Mouse (Mus musculus): ENCODE data around the gene Cox8c. TPM values are rescaled to one million over a fixed set of nuclear protein-coding genes. Genes with fewer than 3 reads are reported as not detected.

Gene Cox8c
- polyA plus RNA-seq, 1 experiment from 2014 or later = not detected

DNA sequence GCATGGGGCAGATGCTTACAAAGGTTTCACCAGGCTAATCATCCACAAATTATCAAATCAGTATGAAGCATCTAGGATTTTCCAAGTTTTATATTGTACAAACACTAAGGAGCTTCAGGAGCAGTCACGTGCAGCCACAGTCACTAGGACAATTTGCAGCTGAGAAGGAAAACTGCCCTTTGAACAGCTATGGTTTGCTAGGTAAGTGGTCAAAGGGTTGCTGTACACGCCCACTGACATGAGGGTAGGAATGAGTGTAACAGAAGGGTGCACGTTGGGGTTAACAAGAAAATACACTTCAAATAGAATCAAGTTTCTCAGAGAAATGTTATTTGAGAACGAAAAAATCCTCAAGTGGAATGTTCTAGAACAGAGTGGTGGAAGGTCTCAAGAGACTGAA, 30.6 kb downstream of the Cox8c start:
- Histone ChIP-seq H3K9me3 (no peaks in the 10 kb centered on the region), H3K27me3 (no peaks in the 10 kb centered on the region), H3K36me3 (no peaks in the 10 kb centered on the region), H3K4me3 (no peak overlapping the region), H3K4me1 (replicated peaks) (no peaks in the 10 kb centered on the region), H3K4me2 (no peak overlapping the region), H3K9ac (no peak overlapping the region), H3K27ac (replicated peaks) (no peak overlapping the region)
- WGBS = 82% methylated on average over 4 of the region's 4 CpGs
- no peak for ATAC-seq (ENCODE audit: low FRiP score, low read depth)

DNA sequence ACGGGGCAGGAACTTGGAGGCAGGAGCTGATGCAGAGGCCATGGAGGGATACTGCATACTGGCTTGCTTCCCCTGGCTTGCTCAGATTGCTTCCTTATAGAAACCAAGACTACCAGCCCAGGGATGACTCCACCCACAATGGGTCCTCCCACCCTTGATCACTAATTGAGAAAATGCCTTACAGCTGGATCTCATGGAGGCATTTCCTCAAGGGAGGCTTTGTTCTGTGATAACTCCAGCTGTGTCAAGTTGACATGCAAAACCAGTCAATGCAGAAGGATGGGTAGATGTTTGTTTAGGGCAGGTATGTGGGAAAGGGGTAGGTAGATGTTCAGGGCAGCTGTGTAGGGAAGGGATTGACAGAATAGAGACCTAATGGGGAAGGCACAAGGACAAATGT, 31.2 kb downstream of the Cox8c start:
- H3K4me3 ChIP-seq = no peak overlapping the region
- H3K9me3 ChIP-seq = no peaks in the 10 kb centered on the region
- 96% methylated on average over 1 of the region's 1 CpGs for WGBS
- H3K27me3 ChIP-seq = no peaks in the 10 kb centered on the region
- no peak overlapping the region for H3K9ac ChIP-seq
- no peaks in the 10 kb centered on the region for H3K36me3 ChIP-seq
- no peaks in the 10 kb centered on the region for H3K4me1 ChIP-seq (replicated peaks)
- no peak overlapping the region for H3K4me2 ChIP-seq
- H3K27ac ChIP-seq (replicated peaks) = no peak overlapping the region
- no peak for ATAC-seq (ENCODE audit: low FRiP score, low read depth)

DNA sequence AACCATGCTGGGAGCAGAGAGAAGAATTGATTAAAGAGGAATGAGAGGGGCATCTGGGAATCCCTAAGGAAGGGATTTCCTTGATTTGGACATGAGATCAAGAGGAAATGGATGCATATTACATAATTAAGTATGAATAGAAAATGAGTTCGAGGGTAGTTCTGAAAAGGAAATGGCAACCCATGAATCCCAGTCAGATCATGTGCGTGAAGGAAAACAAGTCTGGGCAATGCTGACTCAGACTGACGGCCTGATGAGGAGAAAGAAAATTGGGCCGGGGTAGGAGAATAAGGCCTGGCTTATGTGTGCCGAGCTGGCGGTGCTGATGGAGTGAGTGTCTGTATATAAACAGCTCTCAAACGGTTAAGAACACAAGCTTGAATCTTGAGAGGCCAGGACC, 31.7 kb downstream of the Cox8c start:
- Histone ChIP-seq H3K4me3 (no peak overlapping the region), H3K36me3 (no peaks in the 10 kb centered on the region), H3K4me2 (no peak overlapping the region), H3K27me3 (no peaks in the 10 kb centered on the region), H3K27ac (replicated peaks) (no peak overlapping the region), H3K9me3 (no peaks in the 10 kb centered on the region), H3K9ac (no peak overlapping the region), H3K4me1 (replicated peaks) (no peaks in the 10 kb centered on the region)
- 94% methylated on average over 7 of the region's 7 CpGs for WGBS
- no peak for ATAC-seq (ENCODE audit: low FRiP score, low read depth)

DNA sequence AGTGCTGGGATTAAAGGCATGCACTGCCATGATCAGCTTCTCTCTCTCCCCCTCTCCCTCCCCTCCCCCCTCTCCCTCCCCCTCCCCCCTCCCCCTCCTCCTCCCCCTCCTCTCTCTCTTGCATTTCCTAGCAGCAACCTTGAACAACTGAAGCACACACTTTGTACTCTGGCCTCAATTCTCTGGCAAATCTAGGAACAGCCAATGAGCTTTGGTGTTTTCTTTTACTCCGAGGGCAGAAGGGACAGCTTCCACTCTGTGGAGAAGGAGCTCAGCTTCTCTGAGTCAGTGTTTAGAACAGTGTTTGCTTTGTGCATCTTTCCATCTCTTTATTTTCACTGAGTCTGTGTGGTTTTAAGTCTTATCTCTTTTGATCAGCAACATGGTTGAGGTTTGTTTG, 36.8 kb downstream of the Cox8c start:
- WGBS = 33% methylated on average over 1 of the region's 1 CpGs
- Histone ChIP-seq H3K9ac (no peak overlapping the region), H3K4me1 (replicated peaks) (no peaks in the 10 kb centered on the region), H3K27ac (replicated peaks) (no peak overlapping the region), H3K4me2 (no peak overlapping the region), H3K4me3 (no peak overlapping the region), H3K27me3 (no peaks in the 10 kb centered on the region), H3K9me3 (no peaks in the 10 kb centered on the region), H3K36me3 (no peaks in the 10 kb centered on the region)
- ATAC-seq (ENCODE audit: low FRiP score, low read depth) = no peak

DNA sequence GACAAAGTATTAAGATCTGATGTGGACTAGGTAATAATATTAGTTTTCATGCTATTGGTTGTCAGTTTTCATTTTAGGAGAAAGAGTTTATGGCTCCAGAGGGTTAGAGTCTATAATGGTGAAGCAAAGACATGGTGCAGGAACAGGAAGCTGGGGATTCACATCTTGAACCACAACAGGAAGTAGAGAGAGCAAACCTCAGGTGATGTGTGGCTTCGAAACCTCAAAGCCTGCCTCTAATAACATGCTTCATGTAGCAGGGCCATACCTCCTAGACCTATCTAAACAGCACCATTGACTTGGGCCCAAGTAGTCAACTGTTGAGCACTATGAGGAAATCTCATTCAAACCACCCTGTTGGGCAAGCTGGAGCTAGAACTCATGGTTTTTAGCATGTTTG, 46.5 kb downstream of the Cox8c start:
- Histone ChIP-seq H3K4me1 (replicated peaks) (peaks cover 13% of the 10 kb centered on the region), H3K27ac (replicated peaks) (no peak overlapping the region), H3K36me3 (no peaks in the 10 kb centered on the region), H3K4me2 (no peak overlapping the region), H3K4me3 (no peak overlapping the region), H3K9ac (no peak overlapping the region), H3K27me3 (no peaks in the 10 kb centered on the region), H3K9me3 (no peaks in the 10 kb centered on the region)
- WGBS = 92% methylated on average over 1 of the region's 1 CpGs
- no peak for ATAC-seq (ENCODE audit: low FRiP score, low read depth)

DNA sequence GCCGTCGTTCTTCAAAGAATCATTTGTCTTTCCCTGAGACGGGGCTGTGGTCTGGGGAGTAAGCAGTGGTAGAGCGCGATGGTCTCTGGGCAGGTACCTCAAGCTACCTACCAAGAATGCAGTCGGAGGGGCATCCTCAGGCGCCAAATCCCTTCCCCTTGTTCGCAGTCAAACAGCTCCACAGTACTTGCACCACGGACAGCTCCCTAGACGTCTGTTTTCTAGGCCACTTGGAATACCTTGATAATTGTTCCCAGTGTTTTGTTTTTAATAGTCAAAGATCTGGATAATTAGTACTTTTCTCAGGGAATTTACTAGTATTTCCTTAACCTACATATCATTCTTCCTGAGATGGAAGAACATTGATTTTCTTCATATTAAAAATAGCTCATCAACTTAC, 48.7 kb downstream of the Cox8c start:
- Histone ChIP-seq H3K4me3 (peak overlapping the region; percentile 69), H3K27ac (replicated peaks) (no peak overlapping the region), H3K36me3 (no peaks in the 10 kb centered on the region), H3K4me1 (replicated peaks) (peaks cover 36% of the 10 kb centered on the region), H3K9ac (no peak overlapping the region), H3K27me3 (no peaks in the 10 kb centered on the region), H3K9me3 (no peaks in the 10 kb centered on the region), H3K4me2 (peak overlapping the region; percentile 66)
- WGBS = 29% methylated on average over 10 of the region's 10 CpGs
- no peak for ATAC-seq (ENCODE audit: low FRiP score, low read depth)

DNA sequence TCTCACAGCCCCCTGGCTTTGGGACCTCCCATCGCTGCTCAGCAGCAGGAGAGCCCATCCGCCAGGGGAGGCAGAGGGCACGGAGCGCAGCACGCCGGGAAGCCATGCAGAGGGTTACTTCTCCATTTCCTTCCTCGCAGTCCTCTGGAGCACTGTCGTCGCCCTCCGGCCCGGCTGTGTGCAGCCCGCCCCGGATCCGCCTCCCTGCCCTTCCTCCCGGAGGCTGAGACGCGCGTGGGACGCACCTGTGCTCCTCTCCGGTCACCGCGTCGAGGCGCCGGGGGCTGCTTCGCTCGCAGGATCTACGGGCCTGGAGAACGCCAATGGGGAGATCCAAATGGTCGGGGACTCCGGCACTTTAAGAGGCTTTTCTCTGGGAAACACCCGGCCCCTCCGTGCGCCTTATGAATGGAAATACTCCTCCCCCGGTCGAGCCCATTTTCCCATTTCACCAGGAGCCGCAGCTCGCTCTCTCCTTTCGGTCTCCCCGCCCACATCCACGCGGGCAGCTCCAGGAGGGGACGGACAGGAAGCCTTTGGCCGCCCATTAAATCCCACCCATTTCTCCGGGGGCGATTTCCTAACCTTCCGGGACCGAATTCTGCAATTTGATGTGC, 49.8 kb downstream of the Cox8c start, which contains the start of gene Unc79:
Unc79 (plus strand) TSS at position 82 of the 617 bp plus-strand sequence.
- Histone ChIP-seq H3K4me1 (replicated peaks) (peaks cover 44% of the 10 kb centered on the region), H3K4me2 (peak within 1 kb of the TSS; percentile 66), H3K9me3 (no peaks in the 10 kb centered on the region), H3K4me3 (peak within 1 kb of the TSS; percentile 69), H3K36me3 (no peaks in the 10 kb centered on the region), H3K9ac (peak within 1 kb of the TSS; percentile 74), H3K27ac (replicated peaks) (peak within 1 kb of the TSS; percentile 98), H3K27me3 (no peaks in the 10 kb centered on the region)
- ATAC-seq (ENCODE audit: low FRiP score, low read depth) = peak; percentile 88
- WGBS = under 1% methylated on average over 48 of the region's 48 CpGs

DNA sequence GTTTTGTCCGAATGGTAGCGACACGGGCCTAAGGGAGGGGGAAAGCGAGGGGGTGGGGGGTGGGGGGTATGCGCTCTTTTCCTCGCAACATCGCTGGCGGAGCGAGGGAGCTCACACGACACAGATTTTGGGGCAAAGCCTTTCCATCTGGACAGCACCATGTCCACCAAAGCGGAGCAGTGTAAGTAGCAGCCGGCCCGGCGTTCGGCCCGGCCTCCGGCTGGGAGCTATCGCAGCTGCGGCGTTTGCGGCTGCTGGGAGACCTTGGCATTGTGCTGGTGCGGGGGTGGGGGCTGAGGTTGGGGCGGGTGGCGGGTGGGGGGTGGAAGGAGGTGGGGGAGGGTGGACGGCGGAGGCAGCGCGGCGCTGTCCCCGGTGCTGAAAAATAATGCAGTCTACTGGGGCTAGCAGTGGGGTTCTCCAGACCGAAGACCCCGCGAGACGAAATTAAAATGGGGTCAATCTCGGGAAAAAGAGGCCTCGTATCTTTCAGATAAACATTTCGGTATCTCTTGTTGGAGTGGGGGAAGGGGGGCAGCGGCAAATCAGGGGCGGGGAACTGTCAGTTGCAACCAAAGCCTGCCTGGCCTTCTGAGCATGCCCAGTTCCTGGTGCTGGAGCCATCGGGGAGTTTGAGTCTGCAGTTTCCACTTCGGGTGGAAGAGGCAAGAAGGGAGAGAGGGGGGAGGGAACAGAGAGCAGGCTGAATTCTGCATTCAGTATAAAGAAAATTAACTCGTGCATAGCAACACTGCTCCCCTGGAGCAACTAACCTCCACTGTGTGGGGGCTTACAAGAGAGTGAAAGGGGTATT, 50.5 kb downstream of the Cox8c start:
- H3K4me3 ChIP-seq = peak overlapping the region; percentile 69
- peak overlapping the region; percentile 66 for H3K4me2 ChIP-seq
- under 1% methylated on average over 40 of the region's 42 CpGs for WGBS
- peak; percentile 80 for ATAC-seq (ENCODE audit: low FRiP score, low read depth)
- peak overlapping the region; percentile 74 for H3K9ac ChIP-seq
- peak overlapping the region; percentile 98 for H3K27ac ChIP-seq (replicated peaks)
- peaks cover 49% of the 10 kb centered on the region for H3K4me1 ChIP-seq (replicated peaks)
- H3K9me3 ChIP-seq = no peaks in the 10 kb centered on the region
- H3K36me3 ChIP-seq = no peaks in the 10 kb centered on the region
- no peaks in the 10 kb centered on the region for H3K27me3 ChIP-seq

Other genes starting within 250 kb of the Cox8c start
- 35.1 and 38.7 TPM in 2 replicates for gene Itpk1, start 194.4 kb upstream of the Cox8c start, polyA plus RNA-seq (2015; fragmentation: Nextera tagmentation; extraction: Ambion mirVana)
- 63.3 and 68.4 TPM in 2 replicates for gene Moap1, start 155.7 kb upstream of the Cox8c start, polyA plus RNA-seq (2015; fragmentation: Nextera tagmentation; extraction: Ambion mirVana)
- gene Tmem251, start 155.6 kb upstream of the Cox8c start, polyA plus RNA-seq (2015; fragmentation: Nextera tagmentation; extraction: Ambion mirVana) = 10.4 and 11.3 TPM in 2 replicates
- not detected in 2 replicates for gene Gm28051, start 141.6 kb upstream of the Cox8c start, polyA plus RNA-seq (2015; fragmentation: Nextera tagmentation; extraction: Ambion mirVana)
- gene Gon7, start 141.5 kb upstream of the Cox8c start, polyA plus RNA-seq (2015; fragmentation: Nextera tagmentation; extraction: Ambion mirVana) = 42.8 and 45.0 TPM in 2 replicates
- gene Ubr7, start 141.3 kb upstream of the Cox8c start, polyA plus RNA-seq (2015; fragmentation: Nextera tagmentation; extraction: Ambion mirVana) = 35.8 and 36.3 TPM in 2 replicates
- gene Gm20604, start 140.6 kb upstream of the Cox8c start, polyA plus RNA-seq (2015; fragmentation: Nextera tagmentation; extraction: Ambion mirVana) = 44.5 and 46.7 TPM in 2 replicates
- 11.8 and 12.7 TPM in 2 replicates for gene Btbd7, start 20.8 kb upstream of the Cox8c start, polyA plus RNA-seq (2015; fragmentation: Nextera tagmentation; extraction: Ambion mirVana)
- 6.9 and 7.5 TPM in 2 replicates for gene Unc79, start 49.5 kb downstream of the Cox8c start, polyA plus RNA-seq (2015; fragmentation: Nextera tagmentation; extraction: Ambion mirVana)

All from hindbrain, embryonic 15.5 days (tissue).